Mouse (Mus musculus): ENCODE measurements around the gene Pard3.

GRCm38 (mm10) chr8:127542162-127542561, 478.5 kb downstream of the Pard3 start:
- TF ChIP-seq CTCF (IDR thresholded peaks at IDR 0.05; ENCODE audit: low read depth) (no peak), EP300 (IDR thresholded peaks at IDR 0.05; ENCODE audit: low read depth) (no peak)
